ENCODE assay signal across 8 mouse cellular contexts in the genomic region with DNA sequence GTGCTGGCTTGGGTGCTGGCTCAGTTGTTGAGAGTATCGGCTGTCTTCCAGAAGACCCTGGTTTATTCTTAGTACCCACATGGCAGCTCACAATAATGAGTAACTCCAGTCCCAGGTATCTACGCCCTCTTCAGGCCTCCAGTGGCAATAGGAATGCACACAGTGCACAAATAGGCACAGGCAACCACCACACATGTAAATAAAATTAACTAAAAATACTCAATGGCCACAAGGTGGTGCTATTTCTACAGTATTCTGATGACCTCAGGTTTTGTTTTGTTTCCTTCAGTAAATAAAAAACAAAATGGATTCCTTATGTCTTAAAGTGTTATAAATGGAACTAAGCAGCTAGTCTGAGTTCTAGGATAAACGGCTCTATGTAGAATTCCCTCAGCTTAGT. TPM values are rescaled to one million over a fixed set of nuclear protein-coding genes. Genes with fewer than 3 reads are reported as not detected.
DNase-seq lines count a peak whose midpoint lies in the region; ATAC-seq and TF ChIP-seq lines count a peak whose summit lies in the region.

No protein-coding gene starts in this region.

- peak; percentile 74 for TF ChIP-seq CTCF in left cerebral cortex, adult 2 months (IDR thresholded peaks at IDR 0.05)
- peak; percentile 30; the same call in 1 of the 2 replicates for TF ChIP-seq CTCF in bone marrow macrophage, adult 2 months (IDR thresholded peaks at IDR 0.05; ENCODE audit: low read depth, low read length)
- TF ChIP-seq CTCF in hindbrain, postnatal 0 days (IDR thresholded peaks at IDR 0.05; ENCODE audit: low read depth), result peak; percentile 67

- no peaks in the 10 kb centered on the region for H3K27me3 ChIP-seq in hindbrain, postnatal 0 days (ENCODE audit: insufficient read depth, low read length)

- DNase-seq in adrenal gland, postnatal 14 days, result peak; percentile 32
- no peak for DNase-seq in adrenal gland, postnatal 4 days (ENCODE audit: low spot score in 2 of 2)
- no peak for DNase-seq in left cerebral cortex, adult 2 months (ENCODE audit: extremely low spot score in 1 of 2, low spot score in 2 of 2)
- no peak for DNase-seq in left cerebral cortex, adult 11 months (ENCODE audit: low spot score)
- peak; percentile 93 for DNase-seq in hindbrain, postnatal 0 days (ENCODE audit: low spot score)
- no peak for DNase-seq in right cerebral cortex, postnatal 25 days
- DNase-seq in yolk sac, embryonic 10.5 days (ENCODE audit: low spot score), result no peak

- intact Hi-C loops in left cerebral cortex, adult 2 months (cut with DNase I), result loop anchor here (2.0 to 10.0 kb wide), 2 partner anchors 91 to 225 kb away; a partner anchor contains a TSS

- H3K4me1 ChIP-seq in bone marrow macrophage, adult 2 months (ENCODE audit: control insufficient read depth, insufficient read depth, low read length), result no peaks in the 10 kb centered on the region
- H3K4me1 ChIP-seq in hindbrain, postnatal 0 days (ENCODE audit: insufficient read depth, low read length), result no peaks in the 10 kb centered on the region

- H3K36me3 ChIP-seq in hindbrain, postnatal 0 days (ENCODE audit: insufficient read depth, low read length), result peaks cover 28% of the 10 kb centered on the region

- ATAC-seq in hindbrain, postnatal 0 days, result peak; percentile 87

- no peak overlapping the region for H3K9ac ChIP-seq in hindbrain, postnatal 0 days (replicated peaks; ENCODE audit: low read length)

- H3K4me2 ChIP-seq in hindbrain, postnatal 0 days (ENCODE audit: low read depth, low read length), result no peak overlapping the region

- no peak overlapping the region for H3K4me3 ChIP-seq in left cerebral cortex, adult 2 months
- H3K4me3 ChIP-seq in bone marrow macrophage, adult 2 months (ENCODE audit: insufficient read depth, low read length), result no peak overlapping the region
- no peak overlapping the region for H3K4me3 ChIP-seq in hindbrain, postnatal 0 days (ENCODE audit: low read length)

- no peak for TF ChIP-seq POLR2A in bone marrow macrophage, adult 2 months (IDR thresholded peaks at IDR 0.05; ENCODE audit: borderline replicate concordance, low read depth, low read length)

- 61% methylated on average over 3 of the region's 3 CpGs for WGBS in hindbrain, postnatal 0 days

- H3K27ac ChIP-seq in left cerebral cortex, adult 2 months, result no peak overlapping the region
- no peak overlapping the region for H3K27ac ChIP-seq in bone marrow macrophage, adult 2 months (ENCODE audit: insufficient read depth, low read depth, low read length)
- H3K27ac ChIP-seq in hindbrain, postnatal 0 days, result no peak overlapping the region

- H3K9me3 ChIP-seq in hindbrain, postnatal 0 days (ENCODE audit: low read length), result no peaks in the 10 kb centered on the region

RNA-seq across cellular contexts. Expression of a gene that starts 10.7 kb away (rescaled TPM):
- 47.5 and 47.6 TPM in 2 replicates for total RNA-seq in adrenal gland, postnatal 14 days (2021)
- 10 to 100 TPM; 47.3 to 51.6 TPM for total RNA-seq in adrenal gland, postnatal 4 days (2021)
- total RNA-seq in left cerebral cortex, adult 2 months (2021), result 10 to 100 TPM; 96.1 to 96.9 TPM
- 21.6 and 23.1 TPM in 2 replicates for polyA plus RNA-seq in bone marrow macrophage, adult 2 months (2012; ENCODE audit: insufficient read depth, insufficient read length, missing spikeins)
- 18.3 and 22.1 TPM in 2 replicates for total RNA-seq in hindbrain, postnatal 0 days (2014; rRNA removed)
- polyA plus RNA-seq in hindbrain, postnatal 0 days (2015; fragmentation: Nextera tagmentation; extraction: Ambion mirVana), result 14.4 and 16.1 TPM in 2 replicates

RNA-seq across cellular contexts. Expression of a gene that starts 11.2 kb away (rescaled TPM):
- 116 TPM in 2 replicates for total RNA-seq in adrenal gland, postnatal 14 days (2021)
- 100 to 1,000 TPM; 115 to 118 TPM for total RNA-seq in adrenal gland, postnatal 4 days (2021)
- total RNA-seq in left cerebral cortex, adult 2 months (2021), result 100 to 1,000 TPM in 1 of 2 experiments, 10 to 100 TPM in 1; 97.5 to 113 TPM
- polyA plus RNA-seq in bone marrow macrophage, adult 2 months (2012; ENCODE audit: insufficient read depth, insufficient read length, missing spikeins), result 62.1 and 64.9 TPM in 2 replicates
- total RNA-seq in hindbrain, postnatal 0 days (2014; rRNA removed), result 53.6 and 69.7 TPM in 2 replicates
- 117 and 118 TPM in 2 replicates for polyA plus RNA-seq in hindbrain, postnatal 0 days (2015; fragmentation: Nextera tagmentation; extraction: Ambion mirVana)

RNA-seq across cellular contexts. Expression of a gene that starts 25.9 kb away (rescaled TPM):
- 23.6 and 25.6 TPM in 2 replicates for total RNA-seq in adrenal gland, postnatal 14 days (2021)
- 10 to 100 TPM; 37.1 to 39.5 TPM for total RNA-seq in adrenal gland, postnatal 4 days (2021)
- 10 to 100 TPM; 20.2 TPM for total RNA-seq in left cerebral cortex, adult 2 months (2021)
- polyA plus RNA-seq in bone marrow macrophage, adult 2 months (2012; ENCODE audit: insufficient read depth, insufficient read length, missing spikeins), result 10.1 and 11.8 TPM in 2 replicates
- 40.5 and 47.9 TPM in 2 replicates for total RNA-seq in hindbrain, postnatal 0 days (2014; rRNA removed)
- polyA plus RNA-seq in hindbrain, postnatal 0 days (2015; fragmentation: Nextera tagmentation; extraction: Ambion mirVana), result 45.9 and 48.8 TPM in 2 replicates

Comparison
In these comparisons a context has a peak if more than half of its experiments do, and no peak if none do; other contexts are left out.
1. DNase-seq: peak in adrenal gland, postnatal 14 days (single experiment) and hindbrain, postnatal 0 days (single experiment); none in adrenal gland, postnatal 4 days (0 of 2), left cerebral cortex, adult 2 months (0 of 2), left cerebral cortex, adult 11 months (single experiment), right cerebral cortex, postnatal 25 days (single experiment) and yolk sac, embryonic 10.5 days (single experiment).
2. Peak in every context shown above with its lines, with median percentiles within 50 percentile points of each other: CTCF ChIP-seq.